Mouse (Mus musculus): Measurements from ENCODE around the gene Slc23a3.

Gene Slc23a3

GRCm38 (mm10) chr1:75140601-75141190 is 7.0 kb upstream of the Slc23a3 start:
- DNase-seq (ENCODE audit: low spot score in 2 of 2), result no peak

DNA sequence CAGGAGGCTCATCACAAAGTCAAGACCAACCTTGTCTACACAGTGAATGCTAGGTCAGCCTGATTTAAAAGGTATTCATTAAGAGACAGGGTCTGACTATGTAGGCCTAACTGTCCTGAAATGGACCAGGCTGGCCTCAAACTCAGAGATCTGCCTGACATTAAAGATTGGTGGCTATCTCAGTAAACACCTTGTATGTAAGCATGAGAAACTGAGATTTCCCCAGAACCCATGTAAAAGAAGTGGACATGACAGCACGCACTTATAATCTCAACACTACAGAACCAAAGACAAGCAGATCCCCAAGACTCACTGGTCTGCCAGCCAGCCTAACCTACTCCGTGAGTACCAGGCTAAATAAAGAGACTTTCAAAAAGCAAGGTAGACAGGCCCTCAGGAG is 4.8 kb upstream of the Slc23a3 start:
- DNase-seq (ENCODE audit: low spot score in 2 of 2), result no peak

DNA sequence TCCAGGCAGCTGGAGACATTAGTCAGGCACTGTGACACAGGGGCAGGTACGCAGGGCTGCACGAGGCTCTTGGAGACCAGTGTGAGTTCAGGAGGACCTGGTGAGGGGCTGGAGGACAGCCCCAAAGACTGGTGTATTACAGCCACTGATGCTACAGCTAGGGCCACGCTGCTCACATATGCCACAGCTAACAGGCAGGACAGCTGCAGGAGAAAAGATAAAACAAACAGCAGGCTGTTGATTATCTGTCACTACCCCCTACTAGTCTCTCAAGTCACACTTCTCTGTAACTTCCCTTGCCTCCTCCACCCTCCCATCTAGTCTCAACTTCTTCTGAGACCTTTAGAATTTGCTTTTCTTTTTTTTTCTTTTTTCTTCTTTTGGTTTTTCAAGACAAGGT is 3.0 kb upstream of the Slc23a3 start:
- no peak for DNase-seq (ENCODE audit: low spot score in 2 of 2)

DNA sequence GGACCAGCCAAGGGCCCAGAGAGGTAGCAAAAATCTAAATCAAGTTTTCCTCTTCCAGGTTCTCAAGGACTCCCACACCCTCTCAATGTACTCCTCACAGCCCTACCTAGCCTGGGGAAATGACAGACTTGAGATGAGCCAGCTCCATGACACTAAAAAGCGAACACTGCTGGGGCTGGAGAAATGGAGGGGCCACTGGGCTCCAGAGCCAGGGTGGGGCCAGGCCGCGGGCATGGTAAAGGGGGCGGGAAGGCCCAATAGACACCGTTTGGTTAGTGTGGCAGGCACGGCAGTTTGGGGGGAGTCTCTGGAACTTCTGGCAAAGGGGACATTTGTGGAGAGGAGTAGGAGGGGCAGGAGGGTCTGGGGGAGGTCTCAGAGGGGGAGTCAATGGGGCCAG is 2.6 kb upstream of the Slc23a3 start:
- no peak for DNase-seq (ENCODE audit: low spot score in 2 of 2)

DNA sequence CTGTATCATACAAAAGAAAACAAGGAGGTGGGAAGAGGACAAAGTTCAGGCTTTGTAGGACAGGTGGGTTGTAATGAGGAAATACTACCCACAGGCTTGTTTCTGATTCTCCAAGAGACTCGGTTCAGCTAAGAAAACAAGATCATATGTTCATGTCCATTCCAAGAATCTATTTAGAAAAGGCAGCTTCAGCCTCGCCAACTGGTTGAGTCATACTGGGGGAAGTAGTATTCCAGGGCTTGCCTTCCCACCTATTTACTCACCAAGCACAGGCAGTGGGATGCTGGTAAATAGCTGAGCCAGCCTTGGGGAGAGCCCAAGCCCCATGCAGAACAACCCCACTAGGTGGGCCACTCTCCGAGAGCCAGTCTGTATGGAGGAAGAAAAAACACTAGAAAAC is 5.0 kb downstream of the Slc23a3 start:
- DNase-seq (ENCODE audit: low spot score in 2 of 2), result no peak

DNA sequence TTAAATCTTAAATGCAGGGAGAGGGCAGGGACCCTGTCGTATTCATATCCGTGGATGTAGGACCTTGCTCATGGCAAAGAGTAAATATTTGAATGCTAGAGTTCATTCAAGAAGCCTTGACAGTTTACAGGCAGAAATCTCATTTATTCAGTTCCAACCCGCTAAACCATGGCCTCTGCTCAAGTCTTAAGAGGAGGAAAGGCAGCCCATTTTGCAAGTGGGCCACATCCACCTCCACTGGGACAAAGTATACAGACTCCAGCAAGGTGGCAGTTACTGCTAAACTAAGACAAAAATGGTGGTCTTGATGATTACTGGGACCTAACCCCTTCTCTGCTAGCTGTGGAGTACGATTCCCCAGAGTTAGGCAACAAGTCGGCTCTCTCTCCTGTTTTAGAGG is 8.3 kb downstream of the Slc23a3 start:
- no peak for DNase-seq (ENCODE audit: low spot score in 2 of 2)

DNA sequence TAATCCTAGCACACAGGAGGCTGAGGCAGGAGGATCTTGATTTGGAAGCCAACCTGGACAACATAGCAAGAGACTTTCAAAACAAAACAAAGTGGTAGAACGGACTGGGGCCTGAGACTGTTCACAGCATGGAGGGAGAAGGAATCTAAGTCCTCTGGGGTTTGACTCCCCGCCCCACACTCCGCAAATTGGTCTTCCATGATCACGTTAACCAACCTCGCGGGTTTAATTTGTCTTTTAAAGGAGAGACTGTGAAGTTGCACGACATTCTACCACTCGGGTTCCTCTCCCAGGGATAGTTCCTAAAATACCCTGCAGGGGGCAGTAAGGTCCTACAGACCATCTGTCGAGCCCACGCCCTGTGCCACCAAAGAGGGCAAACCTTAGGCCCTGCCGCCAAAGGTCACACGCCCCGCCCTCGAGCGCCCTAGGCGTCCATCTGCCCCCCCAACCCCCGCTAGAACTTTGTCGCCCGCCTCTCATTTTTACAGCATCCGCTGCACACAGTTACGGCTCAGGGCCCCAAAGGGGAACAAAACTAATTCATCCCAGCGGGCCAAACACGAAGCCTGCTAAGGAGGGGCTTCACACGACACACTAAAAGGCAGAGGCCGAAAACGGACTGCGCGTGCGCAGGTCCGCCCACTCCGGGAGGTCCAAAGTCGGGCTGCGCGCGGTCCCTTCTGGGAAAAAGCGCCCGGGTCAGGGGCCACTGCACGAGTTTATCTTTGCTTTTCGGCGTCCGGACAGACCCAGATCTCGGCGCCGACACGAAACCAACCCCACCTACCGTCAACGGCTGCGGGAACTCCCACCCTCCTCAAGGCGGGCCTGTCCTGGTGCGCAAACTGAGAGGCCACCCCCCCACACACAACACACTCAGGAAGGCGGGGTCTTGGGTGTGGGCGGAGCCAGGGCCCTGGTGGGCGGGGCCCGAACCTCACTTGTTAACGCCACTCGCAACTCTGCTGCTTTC is 9.1 kb downstream of the Slc23a3 start, which contains the start of gene Nhej1:
Gene Nhej1 (minus strand): TSS at position 855 of the 976 bp plus-strand sequence.
- DNase-seq (ENCODE audit: low spot score in 2 of 2), result peak; percentile 95 to 96

DNA sequence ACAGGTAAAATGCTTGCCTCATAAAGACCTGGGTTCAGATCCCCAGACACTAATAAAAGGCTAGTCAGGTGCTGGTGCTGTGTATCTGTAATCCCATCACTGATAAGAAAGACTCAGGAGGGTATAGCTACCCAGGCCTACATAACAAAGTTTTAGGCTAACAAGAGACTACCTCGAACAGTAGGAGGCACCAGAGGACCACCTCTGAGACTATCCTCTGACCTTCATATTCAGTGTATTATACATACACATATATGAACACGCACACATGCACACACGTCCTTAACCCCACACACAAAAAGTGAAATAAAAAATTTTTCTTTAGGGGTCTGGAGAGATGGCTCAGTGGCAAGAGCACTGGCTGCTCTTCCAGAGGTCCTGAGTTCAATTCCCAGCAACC is 11.5 kb downstream of the Slc23a3 start:
- no peak for DNase-seq (ENCODE audit: low spot score in 2 of 2)

Data from right cerebral cortex, postnatal 10 days (tissue).